Mouse (Mus musculus) small intestine, adult 2 months (tissue): Measurements from ENCODE around the gene Cdc42ep2.

Experiments
- CTCF ChIP-seq: fragments of 200-500 bp; IDR thresholded peaks from 2 replicates; pipeline ENCODE4 v1.5.1; 2012; ENCODE audit warnings: low read depth, mild to moderate bottlenecking, control low read depth, inconsistent platforms, low read length, moderate library complexity, mixed read lengths; ENCODE audit not compliant: insufficient replicate concordance, insufficient read length; ENCODE audit errors: extremely low read depth
- POLR2A ChIP-seq: fragments of 200-500 bp; IDR thresholded peaks from 2 replicates; pipeline ENCODE4 v1.6.1; 2012; ENCODE audit warnings: low read depth, mild to moderate bottlenecking, control low read depth, inconsistent platforms, low read length, moderate library complexity

- TF ChIP-seq CTCF (no peak), POLR2A (no peak)
These were observed 45.7 kb downstream of the Cdc42ep2 start for GRCm38 (mm10) chr19:5878916-5879315.
